Mouse (Mus musculus) heart, embryonic 13.5 days (tissue): ENCODE results near the gene Phlpp1. TPM values are rescaled to one million over a fixed set of nuclear protein-coding genes. Genes with fewer than 3 reads are reported as not detected.
"Not testable (repeated sequence)": the region's sequence is repeated elsewhere in the genome, so short reads cannot be mapped to it uniquely, and the experiment has no call there.

ENCODE experiments used
- ATAC-seq: fragments of 200-750 bp; cut with Nextera tagmentation; 2 replicates; pipeline ENCODE4 v1.8.0; 2017; ENCODE audit warnings: moderate TSS enrichment; ENCODE audit not compliant: insufficient number of reproducible peaks, low FRiP score, low TSS enrichment; ENCODE audit errors: extremely low read depth
- H3K27ac ChIP-seq: fragments of 300-500 bp; sonication (generic); replicated peaks from 2 replicates; pipeline ENCODE4 v1.5.1; 2015; ENCODE audit warnings: moderate library complexity, mild to moderate bottlenecking, inconsistent platforms
- H3K27me3 ChIP-seq: fragments of 300-500 bp; sonication (generic); replicated peaks from 2 replicates; pipeline ENCODE4 v1.6.1; 2015; ENCODE audit warnings: mild to moderate bottlenecking, inconsistent platforms
- H3K36me3 ChIP-seq: fragments of 300-500 bp; sonication (generic); 2 replicates; pipeline ENCODE4 v1.6.1; 2015; ENCODE audit warnings: mild to moderate bottlenecking, inconsistent platforms
- H3K4me1 ChIP-seq: fragments of 300-500 bp; sonication (generic); 2 replicates; pipeline ENCODE4 v1.6.1; 2015; ENCODE audit warnings: inconsistent platforms
- H3K4me2 ChIP-seq: fragments of 300-500 bp; sonication (generic); 2 replicates; pipeline ENCODE4 v1.6.1; 2015; ENCODE audit warnings: inconsistent platforms, mild to moderate bottlenecking, moderate library complexity
- H3K4me3 ChIP-seq: fragments of 300-500 bp; sonication (generic); 2 replicates; pipeline ENCODE4 v1.5.1; 2015; ENCODE audit warnings: moderate library complexity, mild to moderate bottlenecking, inconsistent platforms
- H3K9ac ChIP-seq: fragments of 300-500 bp; sonication (generic); 2 replicates; pipeline ENCODE4 v1.6.1; 2015; ENCODE audit warnings: inconsistent platforms, mild to moderate bottlenecking, moderate library complexity
- H3K9me3 ChIP-seq: fragments of 300-500 bp; sonication (generic); 2 replicates; pipeline ENCODE4 v1.6.1; 2016; ENCODE audit warnings: inconsistent platforms
- WGBS: fragments of 180-500 bp; shearing (Covaris S2); methylation state at CpG from one replicate; pipeline ENCODE4 v1.1.7; 2015; ENCODE audit warnings: mixed read lengths; 5-methylcytosine and 5-hydroxymethylcytosine counted together
- polyA plus RNA-seq: library from polyadenylated mRNA; unstranded; fragments of >200 nt; fragmentation: Nextera tagmentation; extraction: Ambion mirVana; gene quantifications from 2 replicates; pipeline ENCODE4 v1.2.1, GENCODE M21; 2015

Gene Phlpp1
- polyA plus RNA-seq, 1 experiment from 2014 or later: 3.9 TPM

- H3K4me2 ChIP-seq: no peak overlapping the region
- H3K9me3 ChIP-seq: no peaks in the 10 kb centered on the region
- H3K4me3 ChIP-seq: no peak overlapping the region
- H3K4me1 ChIP-seq: peaks cover 58% of the 10 kb centered on the region
- H3K27me3 ChIP-seq: no peaks in the 10 kb centered on the region
- H3K9ac ChIP-seq: no peak overlapping the region
- no peak; the same call in 1 of the 2 replicates for ATAC-seq
- H3K27ac ChIP-seq: peak overlapping the region; percentile 57; the same call in 1 of the 2 replicates
- WGBS: 81% methylated on average over 2 of the region's 2 CpGs
- H3K36me3 ChIP-seq: no peaks in the 10 kb centered on the region
Measured at GRCm38 (mm10) chr1:106279404-106280123, 108.0 kb downstream of the Phlpp1 start.

DNA sequence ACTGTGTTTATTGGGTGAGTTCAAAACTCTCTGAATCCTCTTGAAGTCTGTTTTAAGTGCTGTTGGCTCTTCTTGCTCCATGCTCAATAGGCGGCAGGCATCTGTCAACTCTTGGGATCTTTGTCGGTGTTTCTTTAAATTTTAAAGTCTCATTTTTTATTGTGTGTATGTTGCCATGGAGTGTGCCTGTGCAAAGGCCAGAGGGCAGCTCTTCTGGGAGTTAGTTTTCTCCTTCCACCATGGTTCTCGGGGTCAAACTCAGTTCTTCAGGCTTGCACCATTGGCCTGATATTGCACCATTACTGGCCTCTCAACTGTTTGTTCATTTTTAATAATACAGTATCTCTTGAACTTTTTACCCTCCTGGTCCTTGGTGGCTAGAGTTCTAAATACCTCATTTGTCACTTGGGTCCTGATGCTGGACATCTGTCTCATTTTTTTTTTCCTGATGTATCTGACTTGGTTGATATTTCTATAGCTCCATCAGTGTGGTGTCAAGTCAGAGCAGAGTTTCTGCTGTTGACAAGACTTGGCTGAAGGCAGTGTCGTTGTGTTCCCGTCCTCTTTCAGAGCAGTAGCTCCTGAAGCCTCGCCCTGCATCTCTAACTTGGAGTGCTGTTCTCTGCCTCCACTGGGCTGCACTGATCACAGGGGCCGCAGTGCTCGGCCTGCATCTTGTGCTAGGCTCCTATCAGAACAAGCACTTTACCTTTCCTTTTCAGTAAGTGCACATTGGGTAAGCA, 108.8 kb downstream of the Phlpp1 start:
- 60% methylated on average over 8 of the region's 8 CpGs for WGBS

DNA sequence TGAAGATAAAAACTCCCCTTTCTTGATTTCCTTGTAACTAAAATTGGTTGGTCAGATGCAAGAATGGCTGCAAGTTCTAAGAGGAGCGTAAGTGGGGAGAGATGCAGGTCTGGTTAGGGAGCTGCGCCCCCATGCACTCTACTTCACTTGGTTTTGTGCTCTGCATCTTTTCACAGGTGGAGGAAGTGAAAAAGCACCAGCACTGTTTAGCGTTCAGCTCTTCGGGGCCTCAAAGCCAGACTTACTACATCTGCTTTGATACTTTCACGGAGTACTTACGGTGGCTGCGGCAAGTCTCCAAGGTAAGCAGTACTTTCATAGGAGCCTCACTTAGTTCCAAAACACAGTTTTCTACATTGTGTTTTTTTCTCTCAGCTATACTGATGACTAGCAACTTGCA, 115.3 kb downstream of the Phlpp1 start:
- H3K4me3 ChIP-seq: no peak overlapping the region
- 90% methylated on average over 7 of the region's 7 CpGs for whole genome bisulfite sequencing
- no peak overlapping the region for H3K9ac ChIP-seq
- H3K9me3 ChIP-seq: no peaks in the 10 kb centered on the region
- no peaks in the 10 kb centered on the region for H3K27me3 ChIP-seq
- H3K4me1 ChIP-seq: peaks cover 9% of the 10 kb centered on the region
- no peak overlapping the region for H3K4me2 ChIP-seq
- no peak overlapping the region for H3K27ac ChIP-seq
- ATAC-seq: no peak
- peaks cover 10% of the 10 kb centered on the region for H3K36me3 ChIP-seq

More for the DNA sequence above, 108.8 kb downstream of the Phlpp1 start:
- Histone ChIP-seq H3K4me3 (no peak overlapping the region), H3K9ac (no peak overlapping the region), H3K27me3 (no peaks in the 10 kb centered on the region), H3K9me3 (no peaks in the 10 kb centered on the region), H3K36me3 (no peaks in the 10 kb centered on the region), H3K4me2 (no peak overlapping the region), H3K4me1 (peaks cover 52% of the 10 kb centered on the region), H3K27ac (no peak overlapping the region)
- no peak for ATAC-seq

GRCm38 (mm10) chr1:106289065-106289464, 117.5 kb downstream of the Phlpp1 start:
- ATAC-seq: no peak
- H3K4me2 ChIP-seq: no peak overlapping the region
- H3K4me3 ChIP-seq: no peak overlapping the region
- H3K36me3 ChIP-seq: peaks cover 10% of the 10 kb centered on the region
- no peak overlapping the region for H3K9ac ChIP-seq
- peaks cover 9% of the 10 kb centered on the region for H3K4me1 ChIP-seq
- no peaks in the 10 kb centered on the region for H3K27me3 ChIP-seq
- WGBS: 80% methylated on average over 5 of the region's 5 CpGs
- H3K27ac ChIP-seq: no peak overlapping the region
- H3K9me3 ChIP-seq: no peaks in the 10 kb centered on the region

GRCm38 (mm10) chr1:106289580-106289979, 118.0 kb downstream of the Phlpp1 start:
- Histone ChIP-seq H3K36me3 (peaks cover 10% of the 10 kb centered on the region), H3K27me3 (no peaks in the 10 kb centered on the region), H3K4me2 (no peak overlapping the region), H3K4me1 (peaks cover 9% of the 10 kb centered on the region), H3K9me3 (no peaks in the 10 kb centered on the region), H3K4me3 (no peak overlapping the region), H3K9ac (no peak overlapping the region), H3K27ac (no peak overlapping the region)
- 93% methylated on average over 2 of the region's 2 CpGs for WGBS
- ATAC-seq: no peak

- H3K9me3 ChIP-seq: no peaks in the 10 kb centered on the region
- no peak overlapping the region for H3K9ac ChIP-seq
- H3K36me3 ChIP-seq: no peaks in the 10 kb centered on the region
- WGBS: 88% methylated on average over 3 of the region's 3 CpGs
- no peak overlapping the region for H3K4me3 ChIP-seq
- no peak overlapping the region for H3K4me2 ChIP-seq
- no peaks in the 10 kb centered on the region for H3K27me3 ChIP-seq
- peaks cover 3% of the 10 kb centered on the region; the same call in 1 of the 2 replicates for H3K4me1 ChIP-seq
- no peak for ATAC-seq
- no peak overlapping the region for H3K27ac ChIP-seq
Measured at GRCm38 (mm10) chr1:106309394-106310039, 138.0 kb downstream of the Phlpp1 start.

- H3K27me3 ChIP-seq: no peaks in the 10 kb centered on the region
- no peak for ATAC-seq
- no peaks in the 10 kb centered on the region for H3K9me3 ChIP-seq
- H3K4me3 ChIP-seq: no peak overlapping the region
- H3K27ac ChIP-seq: no peak overlapping the region
- H3K36me3 ChIP-seq: no peaks in the 10 kb centered on the region
- no peak overlapping the region for H3K4me2 ChIP-seq
- WGBS: 61% methylated on average over 2 of the region's 2 CpGs
- H3K4me1 ChIP-seq: peaks cover 3% of the 10 kb centered on the region; the same call in 1 of the 2 replicates
- H3K9ac ChIP-seq: no peak overlapping the region
Measured at GRCm38 (mm10) chr1:106310285-106310684, 138.7 kb downstream of the Phlpp1 start.

DNA sequence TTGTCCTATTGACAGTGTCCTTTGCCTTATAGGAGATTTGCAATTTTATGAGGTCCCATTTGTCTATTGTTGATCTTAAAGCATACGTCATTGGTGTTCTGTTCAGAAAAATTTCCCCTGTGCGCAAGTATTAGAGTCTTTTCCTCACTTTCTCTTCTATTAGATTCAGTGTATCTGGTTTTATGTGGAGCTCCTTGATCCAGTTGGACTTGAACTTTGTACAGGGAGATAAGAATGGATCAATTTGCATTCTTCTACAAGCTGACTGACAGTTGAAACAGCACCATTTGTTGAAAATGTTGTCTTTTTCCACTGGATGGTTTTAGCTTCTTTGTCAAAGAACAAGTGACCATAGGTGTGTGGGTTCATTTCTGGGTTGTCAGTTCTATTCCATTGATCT, 140.3 kb downstream of the Phlpp1 start:
- WGBS: 87% methylated on average over 2 of the region's 2 CpGs
- H3K9ac ChIP-seq, ATAC-seq: not testable (repeated sequence)

DNA sequence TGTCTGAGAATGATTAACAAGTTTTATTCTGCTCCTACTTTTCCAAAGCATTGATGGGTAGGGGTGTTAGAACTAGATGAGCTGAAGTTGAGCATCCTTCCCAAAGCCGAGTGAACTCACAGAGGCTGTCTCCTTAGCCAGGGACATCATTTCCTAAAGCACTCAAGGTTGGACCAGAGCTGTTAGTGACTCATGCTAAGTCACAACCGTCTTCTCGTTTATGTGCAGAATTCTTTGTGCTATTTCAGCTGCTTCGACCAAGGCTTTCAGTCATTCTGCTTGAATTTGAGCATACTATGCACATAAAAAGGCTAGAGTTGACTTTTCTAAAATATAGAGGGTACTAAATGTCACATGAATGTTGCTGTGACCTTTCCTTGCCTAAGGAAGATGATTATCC, 142.9 kb downstream of the Phlpp1 start:
- H3K4me2 ChIP-seq: no peak overlapping the region
- H3K27me3 ChIP-seq: no peaks in the 10 kb centered on the region
- no peak for ATAC-seq
- H3K27ac ChIP-seq: no peak overlapping the region
- H3K9ac ChIP-seq: no peak overlapping the region
- 70% methylated on average over 4 of the region's 4 CpGs for WGBS
- H3K36me3 ChIP-seq: peaks cover 4% of the 10 kb centered on the region; the same call in 1 of the 2 replicates
- H3K9me3 ChIP-seq: no peaks in the 10 kb centered on the region
- H3K4me1 ChIP-seq: peaks cover 16% of the 10 kb centered on the region
- H3K4me3 ChIP-seq: no peak overlapping the region

More for the DNA sequence above, 140.3 kb downstream of the Phlpp1 start:
- peaks cover 11% of the 10 kb centered on the region for H3K4me1 ChIP-seq
- H3K27ac ChIP-seq, H3K36me3 ChIP-seq, H3K27me3 ChIP-seq, H3K9me3 ChIP-seq, H3K4me2 ChIP-seq, H3K4me3 ChIP-seq: not testable (repeated sequence)

GRCm38 (mm10) chr1:106316641-106317304, 145.2 kb downstream of the Phlpp1 start:
- H3K4me2 ChIP-seq: no peak overlapping the region
- WGBS: 57% methylated on average over 4 of the region's 4 CpGs
- peaks cover 9% of the 10 kb centered on the region; the same call in 1 of the 2 replicates for H3K36me3 ChIP-seq
- no peak overlapping the region for H3K9ac ChIP-seq
- H3K4me1 ChIP-seq: peaks cover 16% of the 10 kb centered on the region
- no peak for ATAC-seq
- H3K27ac ChIP-seq: peak overlapping the region; percentile 46
- no peaks in the 10 kb centered on the region for H3K27me3 ChIP-seq
- no peak overlapping the region for H3K4me3 ChIP-seq
- H3K9me3 ChIP-seq: no peaks in the 10 kb centered on the region

- no peak overlapping the region for H3K4me3 ChIP-seq
- ATAC-seq: no peak
- H3K4me2 ChIP-seq: no peak overlapping the region
- no peak overlapping the region for H3K27ac ChIP-seq
- peaks cover 16% of the 10 kb centered on the region for H3K4me1 ChIP-seq
- no peaks in the 10 kb centered on the region for H3K27me3 ChIP-seq
- H3K36me3 ChIP-seq: peaks cover 9% of the 10 kb centered on the region; the same call in 1 of the 2 replicates
- H3K9ac ChIP-seq: no peak overlapping the region
- H3K9me3 ChIP-seq: no peaks in the 10 kb centered on the region
- WGBS: 83% methylated on average over 5 of the region's 5 CpGs
Measured at GRCm38 (mm10) chr1:106318341-106318740, 146.8 kb downstream of the Phlpp1 start.
